Comparison of ENCODE assay signal across 7 mouse cellular contexts in genomic region chr14:59440558-59441471, GRCm38 (mm10). TPM values are rescaled to one million over a fixed set of nuclear protein-coding genes. Genes with fewer than 3 reads are reported as not detected.
DNase-seq lines count a peak whose midpoint lies in the region; ATAC-seq lines count a peak whose summit lies in the region.

Setdb2 (minus strand) TSS chr14:59440884.
Cab39l (plus strand) TSS chr14:59440972.

- H3K9ac ChIP-seq in embryonic facial prominence, embryonic 11.5 days (replicated peaks; ENCODE audit: low read length): peak within 1 kb of the TSS; percentile 78
- H3K9ac ChIP-seq in limb, embryonic 11.5 days (ENCODE audit: low read length): peak within 1 kb of the TSS; percentile 89
- peak within 1 kb of the TSS; percentile 79 for H3K9ac ChIP-seq in midbrain, embryonic 14.5 days (replicated peaks; ENCODE audit: low read length)

- no peaks in the 10 kb centered on the region for H3K9me3 ChIP-seq in embryonic facial prominence, embryonic 11.5 days (replicated peaks; ENCODE audit: control insufficient read depth, low read length)
- H3K9me3 ChIP-seq in limb, embryonic 11.5 days (ENCODE audit: control insufficient read depth, low read length): no peaks in the 10 kb centered on the region
- no peaks in the 10 kb centered on the region for H3K9me3 ChIP-seq in midbrain, embryonic 14.5 days (ENCODE audit: control insufficient read depth, low read length)

- no peak within 1 kb of the TSS for H3K27ac ChIP-seq in embryonic facial prominence, embryonic 11.5 days (replicated peaks; ENCODE audit: low read depth, low read length)
- H3K27ac ChIP-seq in limb, embryonic 11.5 days (replicated peaks; ENCODE audit: low read depth, low read length): no peak within 1 kb of the TSS
- peak within 1 kb of the TSS; percentile 83 for H3K27ac ChIP-seq in midbrain, embryonic 14.5 days (replicated peaks; ENCODE audit: low read depth, low read length)

- peak; percentile 97 for DNase-seq in adrenal gland, postnatal 14 days
- DNase-seq in embryonic facial prominence, embryonic 11.5 days (ENCODE audit: low spot score): peak; percentile 94
- DNase-seq in heart, adult 11 months: peak; percentile 100
- peak; percentile 96 for DNase-seq in kidney, adult 18-20 months
- peak; percentile 94 for DNase-seq in limb, embryonic 11.5 days (ENCODE audit: low spot score)
- DNase-seq in midbrain, embryonic 14.5 days: peak; percentile 96
- DNase-seq in spleen, adult 18-20 months: peak; percentile 92 to 94

- ATAC-seq in embryonic facial prominence, embryonic 11.5 days (replicated peaks; ENCODE audit: insufficient number of reproducible peaks, low FRiP score, low TSS enrichment, low read depth): peak; percentile 99
- ATAC-seq in limb, embryonic 11.5 days (ENCODE audit: insufficient number of reproducible peaks, low FRiP score, low TSS enrichment, low read depth): peak; percentile 99
- ATAC-seq in midbrain, embryonic 14.5 days (ENCODE audit: low FRiP score, low TSS enrichment): peak; percentile 100

- no peaks in the 10 kb centered on the region for H3K27me3 ChIP-seq in embryonic facial prominence, embryonic 11.5 days (ENCODE audit: control insufficient read depth, insufficient read depth, low read length)
- no peaks in the 10 kb centered on the region for H3K27me3 ChIP-seq in limb, embryonic 11.5 days (ENCODE audit: control insufficient read depth, insufficient read depth, low read length)
- no peaks in the 10 kb centered on the region for H3K27me3 ChIP-seq in midbrain, embryonic 14.5 days (ENCODE audit: control insufficient read depth, insufficient read depth, low read length)

- H3K4me2 ChIP-seq in embryonic facial prominence, embryonic 11.5 days (ENCODE audit: low read depth, low read length): peak within 1 kb of the TSS; percentile 59
- H3K4me2 ChIP-seq in limb, embryonic 11.5 days (ENCODE audit: low read depth, severe bottlenecking): peak within 1 kb of the TSS; percentile 57
- H3K4me2 ChIP-seq in midbrain, embryonic 14.5 days (ENCODE audit: low read length): peak within 1 kb of the TSS; percentile 90

- WGBS in embryonic facial prominence, embryonic 11.5 days: under 1% methylated on average over 66 of the region's 66 CpGs
- WGBS in limb, embryonic 11.5 days: under 1% methylated on average over 66 of the region's 66 CpGs
- under 1% methylated on average over 66 of the region's 66 CpGs for whole genome bisulfite sequencing in midbrain, embryonic 14.5 days

- H3K4me1 ChIP-seq in embryonic facial prominence, embryonic 11.5 days (ENCODE audit: control insufficient read depth, insufficient read depth, low read length): no peaks in the 10 kb centered on the region
- H3K4me1 ChIP-seq in limb, embryonic 11.5 days (ENCODE audit: control insufficient read depth, insufficient read depth, low read length): peaks cover 3% of the 10 kb centered on the region; the same call in 1 of the 2 replicates
- peaks cover 5% of the 10 kb centered on the region for H3K4me1 ChIP-seq in midbrain, embryonic 14.5 days (ENCODE audit: control insufficient read depth, insufficient read depth, low read length)

- H3K4me3 ChIP-seq in embryonic facial prominence, embryonic 11.5 days (ENCODE audit: low read depth, low read length): peak within 1 kb of the TSS; percentile 74
- peak within 1 kb of the TSS; percentile 80 for H3K4me3 ChIP-seq in limb, embryonic 11.5 days (ENCODE audit: low read depth, low read length)
- H3K4me3 ChIP-seq in midbrain, embryonic 14.5 days (replicated peaks; ENCODE audit: low read depth, low read length): peak within 1 kb of the TSS; percentile 80

- no peaks in the 10 kb centered on the region for H3K36me3 ChIP-seq in embryonic facial prominence, embryonic 11.5 days (replicated peaks; ENCODE audit: control insufficient read depth, insufficient read depth, low read depth, low read length)
- H3K36me3 ChIP-seq in limb, embryonic 11.5 days (ENCODE audit: control insufficient read depth, insufficient read depth, low read length): no peaks in the 10 kb centered on the region
- H3K36me3 ChIP-seq in midbrain, embryonic 14.5 days (ENCODE audit: control insufficient read depth, insufficient read depth, low read length): no peaks in the 10 kb centered on the region

RNA-seq across cellular contexts. Expression of gene Setdb2, which starts in this region (rescaled TPM):
- 9.2 and 12.7 TPM in 2 replicates for total RNA-seq in adrenal gland, postnatal 14 days (2021)
- polyA plus RNA-seq in embryonic facial prominence, embryonic 11.5 days (2014; fragmentation: Nextera tagmentation; extraction: Ambion mirVana): 14.0 and 15.4 TPM in 2 replicates
- 13.5 and 14.1 TPM in 2 replicates for polyA plus RNA-seq in limb, embryonic 11.5 days (2014; fragmentation: Nextera tagmentation; extraction: Ambion mirVana)
- polyA plus RNA-seq in midbrain, embryonic 14.5 days (2014; fragmentation: Nextera tagmentation; extraction: Ambion mirVana): 5.4 and 8.6 TPM in 2 replicates

RNA-seq across cellular contexts. Expression of gene Cab39l, which starts in this region (rescaled TPM):
- total RNA-seq in adrenal gland, postnatal 14 days (2021): 34.5 and 42.0 TPM in 2 replicates
- polyA plus RNA-seq in embryonic facial prominence, embryonic 11.5 days (2014; fragmentation: Nextera tagmentation; extraction: Ambion mirVana): 54.4 and 61.8 TPM in 2 replicates
- 52.5 and 53.0 TPM in 2 replicates for polyA plus RNA-seq in limb, embryonic 11.5 days (2014; fragmentation: Nextera tagmentation; extraction: Ambion mirVana)
- 19.8 and 26.5 TPM in 2 replicates for polyA plus RNA-seq in midbrain, embryonic 14.5 days (2014; fragmentation: Nextera tagmentation; extraction: Ambion mirVana)
